Mouse (Mus musculus) MEL (cell line): Measurements from ENCODE around the gene Cdca7l.

Experiments used
- CHD1 ChIP-seq: IDR thresholded peaks from 2 replicates; pipeline ENCODE4 v1.6.1; 2012; ENCODE audit warnings: low read depth, mild to moderate bottlenecking, inconsistent platforms, low read length, improper control_type of control experiment
- CHD2 ChIP-seq: IDR thresholded peaks from 2 replicates; pipeline ENCODE4 v1.6.1; 2011; ENCODE audit warnings: low read length, improper control_type of control experiment
- CTCF ChIP-seq, 3 experiments: IDR thresholded peaks in 2 of 3; conservative IDR thresholded peaks in 1 of 3; 2 replicates each; pipeline ENCODE4 v1.5.1; 2011 to 2012; ENCODE audit warnings: low read length in 3 of 3, low read depth in 2 of 3, mild to moderate bottlenecking in 2 of 3, improper control_type of control experiment in 1 of 3, inconsistent platforms in 1 of 3, mixed read lengths in 1 of 3, moderate library complexity in 1 of 3; ENCODE audit not compliant: control insufficient read depth in 1 of 3, insufficient read depth in 1 of 3, poor library complexity in 1 of 3, severe bottlenecking in 1 of 3
- EP300 ChIP-seq, 2 experiments: IDR thresholded peaks; 2 replicates each; pipeline ENCODE4 v1.6.1; 2011; ENCODE audit warnings: improper control_type of control experiment in 2 of 2, low read length in 2 of 2, low read depth in 1 of 2, mild to moderate bottlenecking in 1 of 2
- ETS1 ChIP-seq: IDR thresholded peaks from 2 replicates; pipeline ENCODE4 v1.6.1; 2012; ENCODE audit warnings: low read depth, mild to moderate bottlenecking, inconsistent platforms, low read length, improper control_type of control experiment, moderate library complexity
- GABPA ChIP-seq: IDR thresholded peaks from 2 replicates; pipeline ENCODE4 v1.6.1; 2012; ENCODE audit warnings: low read depth, mild to moderate bottlenecking, inconsistent platforms, low read length, improper control_type of control experiment, moderate library complexity
- GATA1 ChIP-seq: IDR thresholded peaks from 2 replicates; pipeline ENCODE4 v1.6.1; 2011; ENCODE audit warnings: low read depth, low read length, improper control_type of control experiment
- MEF2A ChIP-seq: IDR thresholded peaks from 2 replicates; pipeline ENCODE4 v1.6.1; 2014; ENCODE audit warnings: low read depth, mild to moderate bottlenecking, inconsistent platforms, low read length, improper control_type of control experiment; ENCODE audit not compliant: poor library complexity, insufficient replicate concordance, severe bottlenecking; ENCODE audit errors: extremely low read depth
- MYB ChIP-seq: IDR thresholded peaks from 2 replicates; pipeline ENCODE4 v1.6.1; 2011; ENCODE audit warnings: mild to moderate bottlenecking, low read depth, low read length, improper control_type of control experiment
- POLR2A ChIP-seq, 2 experiments: IDR thresholded peaks; 2 replicates each; pipeline ENCODE4 v1.6.1; 2011 to 2012; ENCODE audit warnings: low read length in 2 of 2, mild to moderate bottlenecking in 2 of 2, control low read depth in 1 of 2, improper control_type of control experiment in 1 of 2, low read depth in 1 of 2, moderate library complexity in 1 of 2; ENCODE audit not compliant: control insufficient read depth in 1 of 2, insufficient read depth in 1 of 2, poor library complexity in 1 of 2
- POLR2AphosphoS5 ChIP-seq: IDR thresholded peaks from 2 replicates; pipeline ENCODE4 v1.6.1; 2012; ENCODE audit warnings: low read depth, borderline replicate concordance, mild to moderate bottlenecking, inconsistent platforms, low read length, moderate library complexity, mixed read lengths
- TBP ChIP-seq: IDR thresholded peaks from 2 replicates; pipeline ENCODE4 v1.8.0; 2011; ENCODE audit warnings: low read depth, low read length, improper control_type of control experiment
- UBTF ChIP-seq: IDR thresholded peaks from 2 replicates; pipeline ENCODE4 v1.6.1; 2012; ENCODE audit warnings: low read depth, mild to moderate bottlenecking, inconsistent platforms, low read length, improper control_type of control experiment, moderate library complexity, borderline replicate concordance; ENCODE audit not compliant: insufficient read depth
- USF1 ChIP-seq: IDR thresholded peaks from 2 replicates; pipeline ENCODE4 v1.6.1; 2014; ENCODE audit warnings: low read depth, mild to moderate bottlenecking, inconsistent platforms, low read length, improper control_type of control experiment, moderate library complexity

- TF ChIP-seq EP300 (IDR thresholded peaks at IDR 0.05; ENCODE audit: low read depth in 1 of 2, low read length in 2 of 2) (no peak), CHD2 (no peak), ETS1 (no peak), CTCF (IDR thresholded peaks at IDR 0.05 in 2 of 3, conservative IDR thresholded peaks at IDR 0.05 in 1 of 3; ENCODE audit: control insufficient read depth in 1 of 3, insufficient read depth in 1 of 3, low read depth in 2 of 3, low read length in 3 of 3, poor library complexity in 1 of 3, severe bottlenecking in 1 of 3) (peak; percentile 32 to 67 (median 54); a peak in 5 of 6 replicates), TBP (no peak), POLR2A (IDR thresholded peaks at IDR 0.05; ENCODE audit: control insufficient read depth in 1 of 2, insufficient read depth in 1 of 2, low read depth in 1 of 2, low read length in 2 of 2, poor library complexity in 1 of 2) (no peak), USF1 (no peak), CHD1 (no peak), MEF2A (no peak), MYB (no peak), GATA1 (no peak), POLR2AphosphoS5 (no peak), UBTF (no peak), GABPA (no peak)
These were observed 30.6 kb downstream of the Cdca7l start for GRCm38 (mm10) chr12:117834652-117835051.
